Mouse (Mus musculus): ENCODE results near the gene Ctsh.
"Not testable (repeated sequence)": the region's sequence is repeated elsewhere in the genome, so short reads cannot be mapped to it uniquely, and the experiment has no call there.

The Ctsh gene

DNA sequence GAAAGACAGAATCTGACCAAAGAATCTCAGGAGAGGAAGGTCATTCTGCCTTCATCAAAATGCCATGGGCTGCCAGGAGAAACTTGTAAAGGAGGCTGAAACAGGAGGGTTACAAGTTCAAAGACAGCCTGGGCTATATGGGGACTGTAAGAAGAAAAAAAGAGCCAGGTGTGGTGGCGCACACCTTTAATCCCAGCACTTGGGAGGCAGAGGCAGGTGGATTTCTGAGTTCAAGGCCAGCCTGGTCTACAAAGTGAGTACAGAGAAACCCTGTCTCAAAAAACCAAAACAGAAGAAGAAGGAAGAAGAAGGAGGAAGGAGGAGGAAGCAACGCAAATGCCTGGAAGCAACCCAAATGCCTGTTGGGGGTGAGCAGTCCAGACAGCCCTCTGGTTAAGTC is at the start of gene Ctsh:
TSS of gene Ctsh (plus strand) at position 301 of the 400 bp plus-strand sequence.
- DNase-seq, result no peak

GRCm38 (mm10) chr9:90006432-90006831 is 47.5 kb upstream of the Ctsh start:
- no peak for DNase-seq

DNA sequence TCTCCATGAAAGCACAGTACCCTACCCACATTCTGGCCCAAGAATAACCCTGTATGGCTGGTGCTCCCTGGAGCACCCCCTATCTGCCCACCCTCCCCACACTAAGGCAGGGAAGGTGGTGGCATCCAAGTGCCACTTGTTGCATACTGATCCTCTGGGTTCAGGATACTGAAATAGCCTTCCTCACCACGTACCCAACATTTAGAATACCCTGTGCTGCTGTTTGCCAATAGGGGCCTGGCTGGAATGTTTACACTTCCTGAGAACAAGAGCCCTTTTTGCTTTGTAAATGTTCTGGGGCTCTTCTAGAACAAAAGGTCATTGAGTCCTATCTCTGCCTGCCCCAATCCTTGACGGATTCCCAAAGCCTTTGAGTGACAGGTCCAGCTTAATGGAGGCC is 46.9 kb upstream of the Ctsh start:
- no peak for DNase-seq

DNA sequence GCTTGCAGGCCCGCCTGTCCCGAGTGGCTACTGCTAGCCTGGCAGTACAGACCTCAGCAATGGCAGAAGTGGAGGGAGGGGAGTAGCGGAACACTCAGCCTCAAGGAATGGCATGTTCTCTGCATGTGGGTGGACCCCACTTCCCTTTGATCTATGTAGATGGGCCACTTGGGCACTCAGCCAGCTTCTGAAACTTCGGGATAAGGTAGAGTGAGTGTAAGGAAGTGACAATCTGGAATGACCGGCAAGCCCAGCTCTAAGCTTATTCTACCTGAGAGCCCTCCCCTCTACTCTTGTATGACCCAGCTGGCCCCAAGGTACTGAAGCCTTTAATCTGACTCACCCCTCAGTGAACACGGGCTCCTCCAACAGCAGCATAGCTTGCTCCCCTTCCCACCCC is 45.8 kb upstream of the Ctsh start:
- no peak for DNase-seq

GRCm38 (mm10) chr9:90011849-90012248 is 42.1 kb upstream of the Ctsh start:
- no peak for DNase-seq

- DNase-seq, result no peak
These were observed 39.3 kb upstream of the Ctsh start for GRCm38 (mm10) chr9:90014649-90015048.

- no peak for DNase-seq
These were observed 37.7 kb upstream of the Ctsh start for GRCm38 (mm10) chr9:90016204-90016603.

- DNase-seq, result no peak
These were observed 33.1 kb upstream of the Ctsh start for GRCm38 (mm10) chr9:90020866-90021265.

DNA sequence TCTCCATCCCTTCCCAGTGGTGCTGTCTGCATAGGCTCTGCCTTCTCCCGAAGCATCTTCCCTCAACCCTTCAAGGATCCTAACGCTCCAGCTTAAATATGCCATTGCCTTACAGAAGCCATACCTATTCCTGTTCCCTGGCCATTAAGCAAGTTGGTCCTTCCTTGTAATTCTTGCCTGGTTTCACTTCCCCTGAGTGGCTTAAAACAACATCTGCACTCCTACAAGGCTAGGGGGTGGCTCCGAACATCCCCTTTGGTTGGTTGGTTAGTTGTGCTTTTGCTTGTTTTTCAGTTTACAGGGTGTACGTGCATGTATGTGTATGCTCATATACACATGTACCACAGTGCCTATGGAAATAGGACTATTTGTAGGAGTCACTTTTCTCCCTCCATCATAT is 32.5 kb upstream of the Ctsh start:
- no peak for DNase-seq

DNA sequence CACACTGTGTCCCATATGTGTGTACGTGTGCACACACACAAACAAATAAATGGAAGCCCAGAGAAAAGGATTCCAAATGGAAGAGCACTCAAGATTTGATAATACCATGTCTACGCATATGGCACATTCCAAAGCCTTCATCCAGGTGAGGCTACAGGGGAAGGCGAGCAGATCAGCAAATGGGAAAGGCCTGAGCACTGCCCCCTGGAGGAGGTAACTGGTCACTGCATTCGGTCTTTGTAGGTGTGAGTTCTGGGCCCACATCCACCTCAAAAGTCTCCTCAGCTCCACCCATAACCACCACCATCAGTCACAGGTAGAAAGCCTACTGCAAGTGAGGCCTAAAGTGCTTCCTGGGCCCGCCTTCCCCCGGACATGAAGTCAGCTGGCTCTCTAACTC is 26.2 kb upstream of the Ctsh start:
- DNase-seq, result no peak

DNA sequence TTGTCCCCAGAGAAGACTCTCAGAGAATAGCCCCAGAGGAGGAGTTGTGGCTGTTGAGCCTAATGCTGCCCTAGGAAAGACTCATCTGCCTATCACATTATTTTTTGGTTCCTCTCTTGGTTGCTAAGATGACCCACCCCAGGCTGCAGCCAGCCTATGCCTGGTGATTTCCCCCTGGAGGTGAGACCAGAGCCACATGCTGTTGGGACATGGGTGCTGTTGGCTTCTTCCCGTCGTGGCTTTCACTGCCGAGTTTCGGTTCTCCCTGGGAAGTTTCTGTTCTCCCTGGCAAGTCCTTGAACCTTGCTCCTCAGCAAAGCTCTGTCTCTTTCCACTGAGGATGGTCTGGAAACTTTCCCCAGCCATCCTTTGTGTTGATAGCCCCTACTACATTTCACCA is 20.0 kb upstream of the Ctsh start:
- no peak for DNase-seq

DNA sequence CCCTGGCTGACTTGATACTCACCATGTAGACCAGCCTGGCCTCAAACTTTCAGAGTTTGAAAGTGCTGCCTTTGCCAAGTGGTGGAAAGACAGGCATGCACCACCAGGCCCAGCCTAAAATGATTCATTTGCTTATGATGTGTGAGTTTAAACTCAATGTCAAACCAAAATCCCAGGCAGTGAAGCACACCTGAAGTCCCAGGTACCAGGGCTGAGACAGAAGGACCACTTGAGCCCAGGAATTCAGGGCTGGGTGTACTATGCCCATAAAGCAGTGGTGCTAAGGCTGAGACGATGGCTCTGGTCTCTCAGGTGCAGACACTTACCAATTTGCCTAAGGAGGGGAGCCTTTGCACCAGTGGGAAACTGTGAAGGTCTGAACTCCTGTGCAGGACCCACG is 18.8 kb upstream of the Ctsh start:
- DNase-seq, result no peak

DNA sequence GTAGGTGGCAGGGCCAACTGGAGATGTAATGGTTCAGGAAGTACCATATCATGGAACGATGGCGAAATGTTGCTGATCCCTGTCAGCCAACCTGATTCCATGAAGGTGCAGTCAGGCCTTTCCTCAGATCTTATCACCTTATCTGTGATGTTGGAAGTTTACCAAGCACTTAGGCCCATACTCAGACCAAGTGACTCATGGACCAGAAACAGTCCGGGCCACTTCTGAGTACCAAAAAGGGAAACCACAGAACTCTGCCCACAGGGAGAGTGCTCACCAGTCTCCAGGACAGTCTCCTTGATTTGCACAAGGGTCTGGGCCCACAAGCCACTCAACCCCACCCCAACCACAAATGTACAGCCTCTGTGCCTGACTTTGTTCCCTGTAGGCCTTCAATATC is 18.2 kb upstream of the Ctsh start:
- DNase-seq, result no peak

DNA sequence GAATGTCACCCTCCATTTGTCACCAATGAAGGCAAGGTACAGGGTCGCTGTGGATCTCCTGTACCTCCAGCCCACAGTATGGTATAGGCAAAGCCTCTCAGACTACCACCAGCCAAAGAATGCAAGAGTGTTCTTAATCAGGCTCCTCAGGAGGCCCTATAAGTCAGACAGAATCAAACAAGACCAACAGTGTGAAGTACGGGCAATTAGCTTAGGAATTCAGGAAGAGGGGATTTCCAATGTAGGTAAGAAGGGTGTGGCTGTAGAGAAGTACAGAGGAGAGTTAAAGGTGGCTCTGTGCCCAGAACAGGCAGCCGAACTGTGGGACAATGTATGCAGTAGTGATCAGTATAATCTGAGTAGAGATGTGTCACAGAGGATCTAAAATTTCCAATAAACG is 17.6 kb upstream of the Ctsh start:
- DNase-seq, result no peak

GRCm38 (mm10) chr9:90038535-90038934 is 15.4 kb upstream of the Ctsh start:
- DNase-seq, result no peak

GRCm38 (mm10) chr9:90040916-90041315 is 13.0 kb upstream of the Ctsh start:
- DNase-seq, result no peak

GRCm38 (mm10) chr9:90041556-90041955 is 12.4 kb upstream of the Ctsh start:
- DNase-seq, result no peak

DNA sequence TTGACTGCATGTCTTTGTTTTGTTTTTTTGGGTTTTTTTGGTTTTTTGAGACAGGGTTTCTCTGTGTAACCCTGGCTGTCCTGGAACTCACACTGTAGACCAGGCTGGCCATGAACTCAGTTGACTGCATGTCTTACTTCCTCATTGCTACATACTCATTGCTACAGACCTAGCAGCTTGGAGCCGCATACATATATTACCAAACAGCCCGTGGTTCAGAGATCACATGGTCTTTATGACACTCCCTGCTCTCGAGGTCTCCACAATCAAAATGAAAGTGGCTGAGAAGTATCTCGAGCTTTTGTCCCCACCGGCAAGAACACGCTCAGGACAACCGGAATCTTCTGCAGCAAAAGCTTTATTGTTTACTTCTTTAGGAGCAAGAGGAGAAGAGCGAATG is 11.0 kb upstream of the Ctsh start:
- not testable (repeated sequence) for DNase-seq

GRCm38 (mm10) chr9:90045191-90045590 is 8.8 kb upstream of the Ctsh start:
- no peak for DNase-seq

GRCm38 (mm10) chr9:90047937-90048627 is 5.9 kb upstream of the Ctsh start:
- no peak for DNase-seq

DNA sequence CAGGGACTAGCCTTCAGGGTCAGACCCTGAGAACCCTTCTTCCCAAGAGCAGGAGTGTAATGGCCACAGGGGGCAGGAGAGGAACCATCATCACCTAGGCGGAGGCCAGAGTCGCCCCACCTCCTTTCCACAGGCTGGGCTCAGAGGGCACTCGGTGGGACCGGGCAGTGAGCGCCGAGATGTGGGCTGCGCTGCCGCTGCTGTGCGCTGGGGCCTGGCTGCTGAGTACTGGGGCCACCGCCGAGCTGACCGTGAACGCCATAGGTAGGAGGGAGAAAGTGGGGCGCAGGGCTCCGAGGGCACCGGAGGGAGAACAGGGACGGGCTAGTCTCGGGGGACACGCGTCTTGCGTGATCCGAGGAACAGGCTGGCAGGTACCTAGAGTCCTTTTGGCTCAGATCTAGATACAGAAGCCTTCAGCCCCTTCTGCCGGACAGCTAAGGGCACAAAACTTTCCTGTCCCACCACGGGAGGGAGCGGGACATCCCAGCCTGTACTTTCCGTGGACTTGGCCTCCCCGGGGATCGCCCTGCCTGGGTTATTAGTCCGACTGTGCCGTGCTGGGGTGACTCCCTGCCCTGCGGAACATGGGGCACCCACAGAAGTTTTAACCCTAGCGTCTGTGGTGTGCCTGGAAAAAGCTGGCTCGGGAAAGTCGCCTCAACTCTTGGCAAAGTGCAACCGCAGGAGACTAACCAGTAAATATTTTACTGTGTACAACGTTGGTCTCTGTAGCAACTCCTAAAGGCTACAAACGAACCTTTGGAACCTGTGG is 606 bp downstream of the Ctsh start:
- no peak for DNase-seq

DNA sequence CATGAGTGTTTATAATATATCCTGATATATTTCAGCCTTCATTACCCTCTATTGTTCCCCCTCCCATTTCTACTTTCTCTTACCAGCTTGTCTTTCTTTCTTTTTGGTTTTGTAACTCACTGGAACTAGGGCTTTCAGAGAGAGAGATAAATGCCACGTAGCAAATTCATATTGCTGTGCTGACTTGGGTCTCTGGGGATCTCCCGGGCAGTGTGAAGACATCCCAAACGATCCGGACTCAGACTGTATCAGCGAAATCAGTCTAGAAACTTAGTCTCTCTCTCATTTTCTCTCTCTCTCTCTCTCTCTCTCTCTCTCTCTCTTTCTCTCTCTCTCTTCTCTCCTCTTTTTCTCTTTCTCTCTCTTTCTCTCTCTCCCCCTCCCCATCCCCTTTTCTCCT is 1.5 kb downstream of the Ctsh start:
- DNase-seq, result no peak

DNA sequence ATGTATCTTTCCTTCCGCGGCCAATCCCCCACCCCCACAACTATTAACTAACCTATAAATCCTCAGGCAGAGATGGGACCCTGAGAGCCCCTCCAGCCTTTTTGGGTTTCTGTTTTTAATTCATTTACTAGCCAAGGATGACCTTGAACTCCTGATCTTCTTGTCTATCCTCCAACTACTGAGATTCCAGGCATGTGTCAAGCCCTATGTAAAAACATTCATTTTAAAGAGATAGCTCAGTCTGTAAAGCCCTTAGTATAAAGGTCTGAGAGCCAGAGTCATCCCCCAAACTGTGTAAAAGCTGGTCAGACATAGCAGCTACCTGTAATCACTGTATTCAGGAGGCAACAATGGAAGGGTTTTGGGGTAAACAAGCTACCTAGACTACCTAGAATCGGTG is 2.0 kb downstream of the Ctsh start:
- DNase-seq, result no peak

DNA sequence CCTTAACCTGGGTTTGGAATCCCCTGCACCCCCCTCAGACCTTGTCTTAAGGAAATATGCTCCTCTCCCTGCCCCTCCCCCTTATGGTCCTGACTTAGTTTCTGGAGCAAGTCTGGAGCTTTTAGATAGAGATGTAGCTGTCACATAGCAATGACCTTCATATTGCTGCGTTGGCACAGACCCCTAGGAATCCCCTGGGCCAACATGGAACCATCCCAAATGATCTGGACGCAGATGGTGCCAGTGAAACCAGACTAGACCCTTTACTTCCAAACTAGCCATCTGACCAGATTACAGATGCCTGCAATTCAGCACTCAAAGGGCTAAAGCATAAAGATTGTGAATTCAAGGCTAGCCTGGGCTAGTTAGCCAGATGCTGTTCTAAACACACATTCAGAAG is 2.8 kb downstream of the Ctsh start:
- DNase-seq, result no peak
